In the genomic region with DNA sequence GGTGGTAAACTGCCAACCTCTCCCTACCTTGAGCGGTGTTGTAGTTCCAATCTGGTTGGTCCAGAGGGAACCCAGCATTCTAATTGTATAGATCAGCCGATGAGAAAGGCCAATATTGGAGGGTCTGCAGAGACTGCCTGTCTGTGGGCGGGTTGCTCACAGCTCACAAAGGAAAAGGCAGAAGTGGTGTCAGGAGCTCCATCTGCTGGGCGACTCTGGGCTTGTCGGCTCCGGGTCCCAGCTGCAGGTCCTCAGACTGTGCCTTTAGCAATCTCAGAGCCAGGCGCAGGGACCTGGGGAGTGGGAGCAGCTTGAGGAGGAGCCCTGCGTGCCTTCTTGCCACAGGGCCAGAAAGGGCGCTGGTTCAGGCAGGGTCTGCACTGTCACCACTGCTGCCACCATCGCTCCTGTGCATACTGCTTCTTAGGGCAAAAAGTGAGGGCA, we compare ENCODE assay signal across 10 mouse cellular contexts. TPM values are rescaled to one million over a fixed set of nuclear protein-coding genes. Genes with fewer than 3 reads are reported as not detected.
DNase-seq lines count a peak whose midpoint lies in the region; ATAC-seq lines count a peak whose summit lies in the region.
"Had no signal": no experiment of that assay in that cellular context is flagged by ENCODE, and none has a peak within 500 bp of the region (broad histone marks: within the 10 kb centered on the region; RNA-seq: fewer than 3 reads in every experiment).

No protein-coding gene starts in this region.

- DNase-seq in cerebellum, postnatal 36 days: peak; percentile 7 to 11
- no peak for DNase-seq in cerebellum, adult 11 months
- peak; percentile 16 to 58 for DNase-seq in urinary bladder, postnatal 4 days (ENCODE audit: low spot score in 2 of 2)
- no peak for DNase-seq in urinary bladder, postnatal 25 days (ENCODE audit: low spot score)
- DNase-seq in gastrocnemius, adult 8-10 months (ENCODE audit: low spot score in 2 of 2): peak; percentile 1
- peak; percentile 19 to 37 for DNase-seq in left cerebral cortex, postnatal 10 days (ENCODE audit: extremely low spot score in 1 of 2, low spot score in 2 of 2)
- DNase-seq in ovary, postnatal 14 days (ENCODE audit: low spot score): no peak

- H3K9ac ChIP-seq in neural tube, embryonic 14.5 days (replicated peaks; ENCODE audit: low read depth, low read length): no peak overlapping the region; the same call in 1 of the 2 replicates

- H3K27ac ChIP-seq in neural tube, embryonic 14.5 days (ENCODE audit: low read depth, low read length): 0 out of 2 replicates have a peak overlapping the region, but pooled peaks have one; percentile 16

- peak; percentile 91 for ATAC-seq in neural tube, embryonic 14.5 days (ENCODE audit: low read depth)

- H3K4me1 ChIP-seq in neural tube, embryonic 14.5 days (ENCODE audit: control insufficient read depth, insufficient read depth, low read length): no peaks in the 10 kb centered on the region

- H3K4me3 ChIP-seq in neural tube, embryonic 14.5 days (ENCODE audit: low read depth, low read length): no peak overlapping the region

- WGBS in neural tube, embryonic 14.5 days: 23% methylated on average over 10 of the region's 10 CpGs

- no peaks in the 10 kb centered on the region for H3K36me3 ChIP-seq in neural tube, embryonic 14.5 days (ENCODE audit: control insufficient read depth, insufficient read depth, low read length)

- H3K9me3 ChIP-seq in neural tube, embryonic 14.5 days (ENCODE audit: control insufficient read depth, low read length): no peaks in the 10 kb centered on the region

- H3K27me3 ChIP-seq in neural tube, embryonic 14.5 days (ENCODE audit: control insufficient read depth, insufficient read depth, low read length): no peaks in the 10 kb centered on the region

- peak overlapping the region; percentile 23; the same call in 1 of the 2 replicates for H3K4me2 ChIP-seq in neural tube, embryonic 14.5 days (ENCODE audit: low read depth, low read length)

- intact Hi-C loops in left cerebral cortex, postnatal 10 days (cut with DNase I): no loop called here

RNA-seq across cellular contexts. Expression of a gene that starts 7.6 kb away (rescaled TPM):
- total RNA-seq in gastrocnemius, adult 8-10 months (2022): under 1 TPM; 0.29 to 0.54 (median 0.46) TPM
- total RNA-seq in left cerebral cortex, postnatal 10 days (2021): under 1 TPM; 0.71 to 0.84 TPM
- polyA plus RNA-seq in neural tube, embryonic 14.5 days (2014; fragmentation: Nextera tagmentation; extraction: Ambion mirVana): 0.35 and 0.37 TPM in 2 replicates

RNA-seq across cellular contexts. Expression of a gene that starts 10.3 kb away (rescaled TPM):
- under 1 TPM; 0.29 to 0.54 (median 0.46) TPM for total RNA-seq in gastrocnemius, adult 8-10 months (2022)
- total RNA-seq in left cerebral cortex, postnatal 10 days (2021): under 1 TPM; 0.71 to 0.84 TPM
- polyA plus RNA-seq in neural tube, embryonic 14.5 days (2014; fragmentation: Nextera tagmentation; extraction: Ambion mirVana): 0.35 and 0.37 TPM in 2 replicates

RNA-seq across cellular contexts. Expression of a gene that starts 44.0 kb away (rescaled TPM):
- total RNA-seq in gastrocnemius, adult 8-10 months (2022): not detected
- under 1 TPM in 1 of 2 experiments, not detected in 1; 0.51 TPM for total RNA-seq in left cerebral cortex, postnatal 10 days (2021)
- not detected in 2 replicates for polyA plus RNA-seq in neural tube, embryonic 14.5 days (2014; fragmentation: Nextera tagmentation; extraction: Ambion mirVana)
- total RNA-seq: ES-E14; gastrocnemius, postnatal 4 days had no signal

RNA-seq across cellular contexts. Expression of a gene that starts 46.1 kb away (rescaled TPM):
- total RNA-seq in gastrocnemius, adult 8-10 months (2022): not detected
- total RNA-seq in left cerebral cortex, postnatal 10 days (2021): not detected
- polyA plus RNA-seq in neural tube, embryonic 14.5 days (2014; fragmentation: Nextera tagmentation; extraction: Ambion mirVana): 0.24 TPM in 1 of 2 replicates, not detected in the other
- total RNA-seq: ES-E14; gastrocnemius, postnatal 4 days had no signal

Comparison
In these comparisons a context has a peak if more than half of its experiments do, and no peak if none do; other contexts are left out.
1. DNase-seq: peak in cerebellum, postnatal 36 days (2 of 2), urinary bladder, postnatal 4 days (2 of 2), gastrocnemius, adult 8-10 months (2 of 2) and left cerebral cortex, postnatal 10 days (2 of 2); none in cerebellum, adult 11 months (single experiment), urinary bladder, postnatal 25 days (single experiment) and ovary, postnatal 14 days (single experiment).